Mouse (Mus musculus) hindbrain, embryonic 11.5 days (tissue): ENCODE measurements at regions not wholly inside any gene's neighbourhood (a gene's known extent, or its start where the extent isn't known, plus 50 kb on each side); places are given as distances from the start of the nearest gene placed in this dataset.

Experiments
- ATAC-seq: fragments of 200-750 bp; cut with Nextera tagmentation; 2 replicates; pipeline ENCODE4 v1.8.0; 2017; ENCODE audit warnings: mild to moderate bottlenecking, moderate TSS enrichment, moderate library complexity; ENCODE audit not compliant: low FRiP score
- DNase-seq: peaks from one replicate; pipeline ENCODE4 v3.0.0-alpha.2; 2015; ENCODE audit warnings: low spot score
- H3K27ac ChIP-seq: fragments of 300-500 bp; sonication (generic); 2 replicates; pipeline ENCODE4 v1.5.1; 2014; ENCODE audit warnings: mild to moderate bottlenecking, low read depth, low read length
- H3K27me3 ChIP-seq: fragments of 300-500 bp; sonication (generic); 2 replicates; pipeline ENCODE4 v1.6.1; 2014; ENCODE audit warnings: mild to moderate bottlenecking, low read length, moderate library complexity, mixed read lengths; ENCODE audit not compliant: control insufficient read depth, insufficient read depth
- H3K36me3 ChIP-seq: fragments of 300-500 bp; sonication (generic); 2 replicates; pipeline ENCODE4 v1.6.1; 2014; ENCODE audit warnings: mild to moderate bottlenecking, low read length, moderate library complexity, mixed read lengths; ENCODE audit not compliant: control insufficient read depth, insufficient read depth
- H3K4me1 ChIP-seq: fragments of 300-500 bp; sonication (generic); replicated peaks from 2 replicates; pipeline ENCODE4 v1.6.1; 2014; ENCODE audit warnings: low read length, mixed read lengths; ENCODE audit not compliant: control insufficient read depth, insufficient read depth
- H3K4me2 ChIP-seq: fragments of 300-500 bp; sonication (generic); replicated peaks from 2 replicates; pipeline ENCODE4 v1.6.1; 2014; ENCODE audit warnings: mild to moderate bottlenecking, low read depth, low read length
- H3K4me3 ChIP-seq: fragments of 300-500 bp; sonication (generic); 2 replicates; pipeline ENCODE4 v1.5.1; 2014; ENCODE audit warnings: low read depth, low read length
- H3K9ac ChIP-seq: fragments of 300-500 bp; sonication (generic); 2 replicates; pipeline ENCODE4 v1.6.1; 2014; ENCODE audit warnings: low read depth, low read length
- H3K9me3 ChIP-seq: fragments of 300-500 bp; sonication (generic); 2 replicates; pipeline ENCODE4 v1.6.1; 2016; ENCODE audit warnings: low read length; ENCODE audit not compliant: control insufficient read depth
- WGBS: fragments of 180-500 bp; shearing (Covaris S2); extraction: QIAGEN DNeasy Blood & Tissue Kit; methylation state at CpG from one replicate; pipeline ENCODE4 v1.1.7; 2014; 5-methylcytosine and 5-hydroxymethylcytosine counted together

- Histone ChIP-seq H3K4me3 (no peak overlapping the region), H3K9me3 (no peaks in the 10 kb centered on the region), H3K4me2 (no peak overlapping the region), H3K27ac (no peak overlapping the region), H3K36me3 (no peaks in the 10 kb centered on the region), H3K4me1 (no peaks in the 10 kb centered on the region), H3K9ac (no peak overlapping the region), H3K27me3 (no peaks in the 10 kb centered on the region)
- ATAC-seq (no peak), DNase-seq (no peak)
- WGBS = 77% methylated on average over 7 of the region's 7 CpGs
These were observed 144.1 kb downstream of the Klf7 start for GRCm38 (mm10) chr1:63977956-63978355.

DNA sequence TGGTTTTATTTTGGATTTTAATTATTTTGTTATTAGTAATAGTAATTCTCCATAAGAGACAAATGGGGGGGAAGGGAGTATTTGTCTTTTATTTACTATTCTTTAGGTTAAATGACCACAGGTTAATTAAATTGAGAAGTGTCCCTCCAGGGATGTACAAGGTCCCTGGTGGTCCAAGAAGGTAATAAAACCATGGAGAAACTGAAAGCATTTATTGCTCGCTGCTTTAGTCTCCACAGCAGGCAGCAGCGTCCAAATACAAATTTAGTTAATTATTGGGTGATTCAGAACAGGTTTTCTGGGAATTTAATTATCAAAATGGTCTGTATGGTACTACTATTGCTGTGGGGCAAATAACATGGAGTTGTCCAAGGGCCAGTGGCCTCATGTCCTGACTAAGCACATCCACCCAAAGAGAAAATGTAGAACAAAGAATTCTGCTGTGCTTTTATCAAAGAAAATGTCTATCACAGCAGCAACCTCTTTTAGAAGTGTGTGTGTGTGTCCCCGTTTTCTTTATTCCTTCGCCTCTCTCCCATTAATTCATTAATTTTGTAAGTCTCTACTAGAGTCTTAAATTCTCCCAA is 144.7 kb downstream of the Klf7 start:
- no peak overlapping the region for H3K9ac ChIP-seq
- no peaks in the 10 kb centered on the region for H3K36me3 ChIP-seq
- WGBS = 72% methylated on average over 4 of the region's 4 CpGs
- no peak for DNase-seq
- ATAC-seq = no peak
- no peak overlapping the region for H3K4me2 ChIP-seq
- no peak overlapping the region for H3K27ac ChIP-seq
- H3K4me3 ChIP-seq = no peak overlapping the region
- no peaks in the 10 kb centered on the region for H3K27me3 ChIP-seq
- no peaks in the 10 kb centered on the region for H3K4me1 ChIP-seq
- no peaks in the 10 kb centered on the region for H3K9me3 ChIP-seq

DNA sequence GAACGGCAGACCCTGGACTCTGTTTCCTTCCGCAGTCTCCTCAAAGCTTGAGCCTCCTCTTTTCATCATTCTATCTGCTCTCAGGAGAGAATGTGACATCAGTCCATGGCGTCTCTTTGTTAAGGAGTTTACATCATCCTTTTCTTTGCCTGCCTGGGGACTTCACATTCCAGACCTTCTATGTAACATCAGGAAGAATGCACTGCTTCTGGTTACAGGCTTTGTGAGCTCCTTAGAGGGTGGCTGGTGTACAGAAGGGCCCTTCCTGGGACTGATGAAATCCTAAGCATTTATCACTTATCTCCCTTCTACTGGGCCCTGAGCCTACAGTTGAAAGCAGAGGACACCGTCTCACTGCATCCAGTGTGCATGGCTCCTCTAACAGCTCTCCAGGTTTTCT is 145.2 kb downstream of the Klf7 start:
- H3K4me1 ChIP-seq = no peaks in the 10 kb centered on the region
- H3K27ac ChIP-seq = no peak overlapping the region
- no peak overlapping the region for H3K4me3 ChIP-seq
- ATAC-seq (no peak), DNase-seq (no peak)
- H3K9me3 ChIP-seq = no peaks in the 10 kb centered on the region
- no peak overlapping the region for H3K9ac ChIP-seq
- no peaks in the 10 kb centered on the region for H3K27me3 ChIP-seq
- 58% methylated on average over 4 of the region's 4 CpGs for WGBS
- H3K4me2 ChIP-seq = no peak overlapping the region
- H3K36me3 ChIP-seq = no peaks in the 10 kb centered on the region

- H3K4me1 ChIP-seq = no peaks in the 10 kb centered on the region
- H3K9me3 ChIP-seq = no peaks in the 10 kb centered on the region
- no peaks in the 10 kb centered on the region for H3K27me3 ChIP-seq
- ATAC-seq = no peak
- no peaks in the 10 kb centered on the region for H3K36me3 ChIP-seq
- 93% methylated on average over 11 of the region's 11 CpGs for WGBS
- H3K4me2 ChIP-seq = no peak overlapping the region
- H3K9ac ChIP-seq = no peak overlapping the region
- H3K4me3 ChIP-seq = no peak overlapping the region
- no peak overlapping the region for H3K27ac ChIP-seq
- no peak for DNase-seq
These were observed 154.2 kb downstream of the Klf7 start for GRCm38 (mm10) chr1:63967849-63968248.

DNA sequence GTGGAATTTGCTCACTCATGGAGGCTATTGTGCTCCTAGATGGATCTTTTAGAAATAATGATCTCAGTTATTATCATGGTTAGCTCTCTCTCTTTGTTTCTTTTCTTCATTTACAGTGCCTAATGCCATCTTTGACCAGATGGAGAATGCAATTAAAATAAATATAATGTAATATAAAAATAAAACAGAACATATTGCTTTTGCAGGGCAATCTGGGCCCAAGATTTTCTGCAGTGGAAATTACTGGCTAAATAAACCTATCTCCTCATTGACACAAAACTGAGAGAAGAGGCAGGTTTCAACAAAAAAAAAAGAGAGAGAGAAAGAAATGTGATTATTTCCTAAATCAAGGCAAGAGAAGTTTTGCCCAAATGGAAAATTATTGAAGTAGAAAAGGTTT is 156.6 kb downstream of the Klf7 start:
- Histone ChIP-seq H3K4me2 (no peak overlapping the region), H3K4me3 (no peak overlapping the region), H3K27me3 (no peaks in the 10 kb centered on the region), H3K9me3 (no peaks in the 10 kb centered on the region), H3K27ac (no peak overlapping the region), H3K36me3 (no peaks in the 10 kb centered on the region), H3K9ac (no peak overlapping the region), H3K4me1 (no peaks in the 10 kb centered on the region)
- ATAC-seq = no peak
- no peak for DNase-seq

DNA sequence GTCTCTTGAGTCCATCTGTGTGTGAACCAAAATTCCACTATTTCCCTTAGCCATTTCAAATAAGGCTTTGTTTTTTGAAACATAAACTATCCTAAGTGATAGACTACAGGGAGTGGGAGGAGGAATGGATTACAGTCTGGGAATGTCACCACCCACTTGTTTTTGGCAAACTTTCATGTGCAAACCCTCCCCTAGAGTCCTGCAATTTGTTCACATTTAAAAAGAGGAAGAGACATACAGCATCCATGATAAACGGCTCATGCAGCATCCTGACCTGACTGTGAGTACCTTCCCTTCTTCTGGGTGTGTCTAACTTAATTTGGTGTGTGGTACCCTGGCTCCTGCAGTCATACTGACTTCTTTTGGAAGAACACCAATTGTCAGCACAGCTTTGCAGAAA is 157.6 kb downstream of the Klf7 start:
- no peaks in the 10 kb centered on the region for H3K4me1 ChIP-seq
- ATAC-seq (no peak), DNase-seq (no peak)
- H3K27ac ChIP-seq = no peak overlapping the region
- H3K4me2 ChIP-seq = no peak overlapping the region
- no peaks in the 10 kb centered on the region for H3K36me3 ChIP-seq
- no peaks in the 10 kb centered on the region for H3K27me3 ChIP-seq
- no peak overlapping the region for H3K9ac ChIP-seq
- 78% methylated on average over 1 of the region's 1 CpGs for WGBS
- no peaks in the 10 kb centered on the region for H3K9me3 ChIP-seq
- H3K4me3 ChIP-seq = no peak overlapping the region

DNA sequence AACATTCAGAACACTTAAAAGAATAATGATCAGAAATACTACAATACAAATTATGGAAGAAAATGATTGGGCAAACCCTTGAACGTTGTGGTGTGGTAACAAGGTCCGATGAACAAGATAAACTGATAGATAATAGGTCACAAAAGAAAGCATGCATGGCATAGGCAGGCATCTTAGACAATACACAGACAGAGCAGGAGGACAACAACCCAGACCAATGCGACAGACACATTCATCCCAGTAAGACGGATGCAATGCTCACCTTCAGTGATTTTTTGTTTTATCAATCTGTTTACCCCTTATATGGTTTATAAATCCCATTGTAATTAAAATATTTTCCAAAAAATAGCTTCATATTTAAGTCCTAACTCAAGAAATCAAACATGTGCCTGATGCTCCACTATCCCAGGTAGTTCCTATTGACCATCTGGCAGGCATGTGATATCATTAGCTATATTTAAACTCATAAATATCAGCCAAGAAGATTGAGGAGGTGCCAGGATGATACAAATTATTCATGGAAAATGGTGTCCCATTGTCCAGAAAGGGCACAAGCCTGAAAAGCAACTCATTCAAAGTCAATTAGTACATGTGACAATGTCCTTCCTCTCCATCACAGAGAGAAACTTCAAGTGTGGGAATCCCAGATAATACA is 166.3 kb downstream of the Klf7 start:
- Histone ChIP-seq H3K4me2 (no peak overlapping the region), H3K4me1 (no peaks in the 10 kb centered on the region), H3K4me3 (no peak overlapping the region), H3K27me3 (no peaks in the 10 kb centered on the region), H3K27ac (no peak overlapping the region), H3K9ac (no peak overlapping the region), H3K36me3 (no peaks in the 10 kb centered on the region), H3K9me3 (no peaks in the 10 kb centered on the region)
- no peak for DNase-seq
- WGBS = 89% methylated on average over 4 of the region's 4 CpGs
- no peak for ATAC-seq

DNA sequence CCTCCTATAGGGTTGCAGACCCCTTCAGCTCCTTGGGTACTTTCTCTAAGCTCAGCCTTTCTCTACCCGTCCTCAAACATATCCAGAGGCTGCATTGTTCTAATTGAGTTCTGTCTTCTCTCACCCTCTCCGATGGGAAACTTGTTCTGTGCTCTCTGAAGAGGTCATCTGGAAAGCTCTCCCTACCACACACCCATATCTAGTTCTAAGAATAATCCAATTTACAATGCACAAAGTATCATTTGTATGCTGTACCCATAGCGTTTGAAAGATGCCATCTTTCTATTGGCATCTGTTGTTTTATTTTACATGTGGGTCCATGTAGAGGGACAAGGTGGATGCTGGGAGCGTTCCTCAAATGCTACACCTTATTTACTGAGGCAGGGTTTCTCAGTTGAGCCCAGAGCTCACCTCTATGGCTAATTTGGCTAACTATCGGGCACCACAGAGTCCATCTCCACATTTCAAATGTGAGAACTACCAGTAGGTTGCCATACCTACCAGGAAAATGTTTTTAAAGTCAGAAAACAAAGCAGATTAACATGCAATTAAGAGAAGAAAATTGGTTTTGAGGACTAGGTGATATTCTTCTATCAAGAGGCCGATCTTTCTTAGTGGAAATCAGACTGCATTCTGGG is 167.1 kb downstream of the Klf7 start:
- Histone ChIP-seq H3K27me3 (no peaks in the 10 kb centered on the region), H3K4me1 (no peaks in the 10 kb centered on the region), H3K9ac (no peak overlapping the region), H3K4me3 (no peak overlapping the region), H3K36me3 (no peaks in the 10 kb centered on the region), H3K27ac (no peak overlapping the region), H3K4me2 (no peak overlapping the region), H3K9me3 (no peaks in the 10 kb centered on the region)
- WGBS = 90% methylated on average over 6 of the region's 6 CpGs
- DNase-seq (no peak), ATAC-seq (no peak)

GRCm38 (mm10) chr1:63954172-63954571 is 167.9 kb downstream of the Klf7 start:
- no peak overlapping the region for H3K4me2 ChIP-seq
- no peaks in the 10 kb centered on the region for H3K4me1 ChIP-seq
- H3K27ac ChIP-seq = no peak overlapping the region
- H3K4me3 ChIP-seq = no peak overlapping the region
- no peak for DNase-seq
- no peak for ATAC-seq
- no peaks in the 10 kb centered on the region for H3K36me3 ChIP-seq
- H3K27me3 ChIP-seq = no peaks in the 10 kb centered on the region
- no peak overlapping the region for H3K9ac ChIP-seq
- no peaks in the 10 kb centered on the region for H3K9me3 ChIP-seq
- 77% methylated on average over 2 of the region's 2 CpGs for WGBS
